Mouse (Mus musculus) stomach, postnatal 0 days (tissue): ENCODE results near the gene Ropn1l.

ENCODE experiments used
- CTCF ChIP-seq: IDR thresholded peaks from 2 replicates; pipeline ENCODE4 v1.5.1; 2016; ENCODE audit warnings: antibody characterized with exemption, low read depth, mild to moderate bottlenecking, moderate library complexity
- EP300 ChIP-seq: optimal IDR thresholded peaks from 2 replicates; pipeline ENCODE3; 2016; ENCODE audit warnings: antibody characterized with exemption

GRCm38 (mm10) chr15:31454861-31455295, 1.3 kb upstream of the Ropn1l start:
- TF ChIP-seq CTCF, result no peak
- TF ChIP-seq EP300, result no peak
